Mouse (Mus musculus): ENCODE data around the gene Gnl1. TPM values are rescaled to one million over a fixed set of nuclear protein-coding genes. Genes with fewer than 3 reads are reported as not detected.
"Not testable (repeated sequence)": the region's sequence is repeated elsewhere in the genome, so short reads cannot be mapped to it uniquely, and the experiment has no call there.

Gnl1 gene
- polyA plus RNA-seq, 1 experiment from 2014 or later = 50.1 TPM

DNA sequence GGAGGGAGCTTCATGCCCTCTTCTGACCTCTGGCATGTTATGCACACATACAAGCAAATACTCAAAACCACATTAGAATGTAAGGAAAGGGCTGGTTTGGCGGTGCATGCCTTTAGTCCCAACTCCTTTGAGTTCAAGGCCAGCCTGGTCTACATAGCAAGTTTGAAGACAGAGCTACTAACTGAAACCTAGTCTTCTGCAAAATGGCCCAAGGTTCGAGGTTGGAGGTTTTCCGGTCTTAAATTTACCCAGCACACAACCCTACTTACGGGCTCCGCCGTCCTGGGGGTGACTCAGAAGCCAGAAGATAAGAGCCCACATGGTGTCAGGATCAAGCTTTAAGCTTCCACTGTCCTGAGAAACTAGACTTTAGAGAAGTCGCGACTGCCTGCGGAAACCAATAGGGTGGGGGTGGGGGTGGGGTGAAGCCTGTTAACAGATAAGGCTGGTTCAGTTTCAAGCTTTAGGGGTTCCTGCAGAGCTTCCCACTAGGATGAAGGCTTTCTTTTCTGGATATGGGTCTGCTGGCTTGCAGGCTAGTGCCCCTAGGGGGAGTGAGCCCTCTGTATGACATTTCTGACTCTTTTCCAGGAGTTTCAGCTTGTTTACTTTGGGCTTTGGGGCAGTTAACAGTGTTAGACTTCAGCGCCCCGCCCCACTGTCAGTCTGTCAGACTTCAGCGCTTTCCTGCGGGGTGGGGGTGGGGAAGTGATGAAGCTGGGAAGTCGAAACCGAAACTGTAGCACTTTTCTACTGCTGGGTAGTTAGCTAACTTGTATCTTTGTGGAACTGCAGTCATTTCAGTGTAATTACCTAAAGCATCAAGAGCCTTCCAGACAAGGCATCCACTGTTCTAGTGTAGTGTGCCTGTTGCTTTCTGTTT lies 40.8 kb downstream of the Gnl1 start, which contains the start of gene H2-T24:
Gene H2-T24, minus strand, starts transcription at position 370 of the 883 bp plus-strand sequence.
- H3K9ac ChIP-seq = no peak within 1 kb of the TSS
- 44% methylated on average over 15 of the region's 15 CpGs for WGBS
- H3K4me2 ChIP-seq = no peak within 1 kb of the TSS
- H3K36me3 ChIP-seq (ENCODE audit: poor library complexity, severe bottlenecking) = peaks cover 5% of the 10 kb centered on the region; the same call in 1 of the 2 replicates
- H3K4me1 ChIP-seq = peaks cover 5% of the 10 kb centered on the region; the same call in 1 of the 2 replicates
- ATAC-seq = no peak
- H3K9me3 ChIP-seq (replicated peaks) = no peaks in the 10 kb centered on the region
- no peaks in the 10 kb centered on the region for H3K27me3 ChIP-seq
- H3K27ac ChIP-seq = no peak within 1 kb of the TSS
- H3K4me3 ChIP-seq = no peak within 1 kb of the TSS

DNA sequence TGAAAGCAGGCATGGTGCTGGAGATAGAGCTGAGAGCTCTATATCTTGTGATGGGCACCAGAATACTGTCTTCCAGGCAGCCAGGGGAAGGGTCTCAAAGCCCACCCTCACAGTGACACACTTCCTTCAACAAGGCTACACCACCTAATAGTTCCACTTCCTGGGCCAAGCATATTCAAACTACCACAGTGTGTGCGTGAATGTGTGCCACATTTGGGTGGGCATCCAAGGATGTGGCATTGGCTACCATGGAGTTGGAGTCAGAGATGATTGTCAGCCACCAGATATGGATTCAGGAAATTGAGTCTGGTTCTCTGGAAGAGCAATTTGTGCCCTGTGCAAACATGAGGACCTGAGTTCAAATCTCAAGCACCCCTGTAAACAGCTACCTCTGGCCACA lies 41.7 kb downstream of the Gnl1 start:
- no peak for ATAC-seq
- H3K4me1 ChIP-seq = peaks cover 5% of the 10 kb centered on the region; the same call in 1 of the 2 replicates
- no peak overlapping the region for H3K4me3 ChIP-seq
- no peak overlapping the region for H3K9ac ChIP-seq
- no peak overlapping the region for H3K27ac ChIP-seq
- no peaks in the 10 kb centered on the region for H3K9me3 ChIP-seq (replicated peaks)
- no peaks in the 10 kb centered on the region for H3K27me3 ChIP-seq
- no peaks in the 10 kb centered on the region for H3K36me3 ChIP-seq (ENCODE audit: poor library complexity, severe bottlenecking)
- WGBS = 97% methylated on average over 1 of the region's 1 CpGs
- no peak overlapping the region for H3K4me2 ChIP-seq

GRCm38 (mm10) chr17:36022098-36022497 lies 42.4 kb downstream of the Gnl1 start:
- H3K36me3 ChIP-seq (ENCODE audit: poor library complexity, severe bottlenecking) = no peaks in the 10 kb centered on the region
- 94% methylated on average over 9 of the region's 9 CpGs for WGBS
- no peak overlapping the region for H3K9ac ChIP-seq
- no peaks in the 10 kb centered on the region for H3K27me3 ChIP-seq
- no peak for ATAC-seq
- peaks cover 5% of the 10 kb centered on the region; the same call in 1 of the 2 replicates for H3K4me1 ChIP-seq
- no peak overlapping the region for H3K27ac ChIP-seq
- no peaks in the 10 kb centered on the region for H3K9me3 ChIP-seq (replicated peaks)
- no peak overlapping the region for H3K4me3 ChIP-seq
- no peak overlapping the region for H3K4me2 ChIP-seq

DNA sequence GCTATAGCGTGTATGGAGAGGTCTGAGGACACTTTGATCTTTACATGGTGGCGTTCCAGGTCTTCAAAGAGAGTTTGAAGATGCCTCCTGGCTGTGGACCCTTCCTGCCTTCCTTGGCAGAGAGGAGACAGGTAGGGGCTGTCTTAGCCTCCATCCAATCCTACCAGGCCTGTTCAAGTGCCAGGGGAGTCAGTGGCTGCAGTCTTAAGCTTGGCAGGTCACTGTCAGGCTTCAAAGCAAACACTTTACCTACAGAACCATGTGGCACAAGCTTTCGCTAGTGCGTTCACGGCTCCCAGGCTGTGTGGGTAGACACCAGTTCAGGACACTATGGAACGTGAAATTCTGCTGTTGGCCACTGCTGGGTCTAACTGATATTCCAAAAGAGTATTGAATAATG lies 43.3 kb downstream of the Gnl1 start:
- WGBS = 95% methylated on average over 6 of the region's 6 CpGs
- Histone ChIP-seq H3K27ac (no peak overlapping the region), H3K9me3 (replicated peaks) (no peaks in the 10 kb centered on the region), H3K4me2 (no peak overlapping the region), H3K9ac (no peak overlapping the region), H3K27me3 (no peaks in the 10 kb centered on the region), H3K4me3 (no peak overlapping the region), H3K36me3 (ENCODE audit: poor library complexity, severe bottlenecking) (no peaks in the 10 kb centered on the region), H3K4me1 (peaks cover 5% of the 10 kb centered on the region; the same call in 1 of the 2 replicates)
- ATAC-seq = no peak

DNA sequence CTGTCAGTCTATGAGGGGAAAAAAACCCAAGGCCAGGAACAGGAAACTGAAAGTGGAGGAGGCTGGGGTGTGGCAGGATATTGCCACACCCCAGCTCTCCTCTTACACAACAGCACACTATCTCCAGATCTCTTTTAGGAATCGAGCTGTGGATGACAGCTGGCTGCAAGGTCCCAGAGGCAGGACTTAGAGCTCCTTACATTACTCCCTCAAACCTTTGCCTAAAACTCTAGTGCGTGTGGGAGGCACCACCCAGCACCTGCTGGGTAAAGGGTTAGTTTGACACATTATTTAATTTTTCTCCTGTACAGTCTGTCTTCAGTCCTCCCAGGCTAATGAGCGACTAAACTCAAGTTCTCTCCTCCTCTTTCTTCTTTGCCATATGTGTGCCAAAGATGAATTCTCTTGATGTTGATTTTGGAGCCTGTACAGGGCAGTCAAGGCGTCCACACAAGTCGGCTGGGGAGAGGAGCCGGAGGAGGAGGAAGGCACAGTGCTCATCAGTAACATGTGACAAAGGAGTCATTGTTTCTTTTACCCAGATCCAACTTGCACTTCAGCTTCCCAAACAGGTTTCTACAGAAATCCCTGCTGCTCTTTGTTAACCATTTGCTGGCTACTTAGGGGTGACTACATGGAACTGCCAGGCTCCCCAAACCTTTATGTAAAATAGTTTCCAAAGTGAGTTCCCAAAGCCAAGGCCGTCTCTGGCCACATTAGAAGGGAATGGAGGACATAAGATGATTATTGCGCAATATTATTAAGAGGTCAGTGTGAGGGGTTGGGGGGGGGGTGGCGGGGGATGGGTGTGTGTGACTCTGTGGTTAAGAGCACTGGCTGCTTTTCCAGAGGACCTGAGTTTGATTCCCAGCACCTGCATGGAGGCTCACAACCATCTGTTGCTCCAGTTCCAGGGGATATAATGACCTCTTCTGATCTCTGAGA lies 44.3 kb downstream of the Gnl1 start:
- Histone ChIP-seq H3K36me3 (ENCODE audit: poor library complexity, severe bottlenecking) (no peaks in the 10 kb centered on the region), H3K27me3 (no peaks in the 10 kb centered on the region), H3K9me3 (replicated peaks) (no peaks in the 10 kb centered on the region), H3K4me3 (no peak overlapping the region), H3K4me2 (no peak overlapping the region), H3K4me1 (peaks cover 5% of the 10 kb centered on the region; the same call in 1 of the 2 replicates), H3K27ac (no peak overlapping the region), H3K9ac (no peak overlapping the region)
- no peak for ATAC-seq
- 74% methylated on average over 9 of the region's 9 CpGs for WGBS

DNA sequence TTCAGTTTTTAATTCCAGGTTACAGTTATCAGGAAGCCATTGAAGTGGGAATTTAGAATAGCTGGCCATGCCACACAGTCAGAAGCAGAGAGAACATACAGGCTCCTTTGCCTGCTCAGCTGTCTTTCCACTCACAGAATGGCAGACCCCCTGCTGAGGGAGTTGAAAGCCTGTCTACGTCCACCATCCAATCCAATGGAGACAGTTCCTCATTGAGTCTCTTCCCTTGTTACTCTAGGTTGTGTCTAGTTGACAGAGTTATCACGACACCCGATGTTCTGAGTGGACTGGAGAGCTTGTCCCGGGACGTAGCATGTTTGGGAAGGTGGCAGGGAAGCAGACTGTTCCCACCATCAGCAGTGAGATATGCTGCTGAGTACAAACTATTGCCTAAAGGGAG lies 45.5 kb downstream of the Gnl1 start:
- WGBS = 54% methylated on average over 5 of the region's 5 CpGs

GRCm38 (mm10) chr17:36025901-36026300 lies 46.2 kb downstream of the Gnl1 start:
- no peaks in the 10 kb centered on the region for H3K27me3 ChIP-seq
- H3K4me1 ChIP-seq = peaks cover under 1% of the 10 kb centered on the region; the same call in 1 of the 2 replicates
- H3K4me2 ChIP-seq = no peak overlapping the region
- H3K9ac ChIP-seq = no peak overlapping the region
- WGBS = 95% methylated on average over 4 of the region's 4 CpGs
- no peaks in the 10 kb centered on the region for H3K36me3 ChIP-seq (ENCODE audit: poor library complexity, severe bottlenecking)
- H3K9me3 ChIP-seq (replicated peaks) = no peaks in the 10 kb centered on the region
- ATAC-seq = no peak
- H3K4me3 ChIP-seq = no peak overlapping the region
- no peak overlapping the region for H3K27ac ChIP-seq

More for the DNA sequence above, 45.5 kb downstream of the Gnl1 start:
- H3K27me3 ChIP-seq = no peaks in the 10 kb centered on the region
- ATAC-seq = no peak
- H3K36me3 ChIP-seq (ENCODE audit: poor library complexity, severe bottlenecking) = no peaks in the 10 kb centered on the region
- peaks cover 5% of the 10 kb centered on the region; the same call in 1 of the 2 replicates for H3K4me1 ChIP-seq
- H3K4me2 ChIP-seq = no peak overlapping the region
- H3K4me3 ChIP-seq = no peak overlapping the region
- H3K9me3 ChIP-seq (replicated peaks) = no peaks in the 10 kb centered on the region
- no peak overlapping the region for H3K9ac ChIP-seq
- no peak overlapping the region for H3K27ac ChIP-seq

DNA sequence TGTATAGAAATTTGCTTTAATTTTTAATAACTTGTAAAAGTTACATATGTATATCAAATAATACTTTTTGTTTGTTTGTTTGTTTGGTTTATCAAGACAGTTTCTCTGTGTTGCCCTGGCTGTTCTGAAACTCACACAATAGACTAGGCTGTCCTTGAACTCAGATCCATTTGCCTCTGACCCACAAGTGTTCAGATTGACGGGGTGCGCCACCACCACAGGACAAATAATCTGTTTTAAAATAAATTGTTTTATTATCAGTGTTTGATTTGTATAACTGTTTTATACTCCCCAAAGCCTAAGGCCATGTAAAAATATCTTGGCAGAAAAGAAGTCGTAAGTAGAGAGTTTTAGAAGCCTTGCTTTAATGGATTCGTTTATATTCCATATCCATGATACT lies 48.0 kb downstream of the Gnl1 start:
- Histone ChIP-seq H3K4me3 (no peak overlapping the region), H3K27ac (no peak overlapping the region), H3K4me1 (peaks cover 9% of the 10 kb centered on the region), H3K27me3 (no peaks in the 10 kb centered on the region), H3K9me3 (replicated peaks) (no peaks in the 10 kb centered on the region), H3K4me2 (no peak overlapping the region), H3K9ac (no peak overlapping the region), H3K36me3 (ENCODE audit: poor library complexity, severe bottlenecking) (no peaks in the 10 kb centered on the region)
- ATAC-seq = no peak
- 93% methylated on average over 4 of the region's 4 CpGs for WGBS

DNA sequence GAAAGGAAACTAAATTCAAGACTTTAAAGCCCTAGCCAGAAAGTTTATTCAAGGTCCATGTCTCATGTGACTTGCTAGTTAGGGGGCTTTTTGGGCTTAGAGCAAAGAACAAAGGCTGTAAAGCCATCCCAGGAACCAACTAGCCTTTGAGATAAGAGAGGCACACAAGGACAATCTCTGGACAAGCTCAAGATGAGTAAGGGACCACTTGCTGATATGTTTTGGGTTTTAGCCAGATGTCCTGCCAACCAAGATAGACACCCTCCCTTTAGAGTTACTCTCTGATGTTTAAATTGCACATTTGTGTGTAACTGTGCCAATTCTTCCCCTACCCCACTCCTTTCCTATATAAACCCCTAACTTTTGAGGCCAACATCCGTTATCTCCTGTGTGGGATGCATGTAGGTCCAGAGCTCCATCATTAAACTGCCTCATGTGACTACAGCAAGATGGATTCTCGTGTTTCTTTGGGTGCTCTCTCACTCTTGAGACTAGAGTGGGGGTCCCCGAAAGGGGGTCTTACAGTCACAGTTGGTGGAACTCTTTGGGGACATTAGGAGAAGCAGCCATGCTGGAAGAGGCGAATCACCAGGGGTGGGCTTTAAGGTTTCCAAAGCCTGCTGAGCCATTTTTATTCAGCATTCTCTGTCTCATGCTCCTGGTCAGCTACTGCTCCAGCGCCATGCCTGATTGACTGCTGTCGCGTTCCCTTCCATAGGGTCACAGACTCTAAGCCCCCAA lies 49.4 kb downstream of the Gnl1 start:
- Histone ChIP-seq H3K4me3 (no peak overlapping the region), H3K9me3 (replicated peaks) (no peaks in the 10 kb centered on the region), H3K4me1 (peaks cover 9% of the 10 kb centered on the region), H3K27ac (no peak overlapping the region), H3K9ac (no peak overlapping the region), H3K36me3 (ENCODE audit: poor library complexity, severe bottlenecking) (no peaks in the 10 kb centered on the region), H3K4me2 (no peak overlapping the region), H3K27me3 (no peaks in the 10 kb centered on the region)
- WGBS = 89% methylated on average over 7 of the region's 7 CpGs
- ATAC-seq = no peak

DNA sequence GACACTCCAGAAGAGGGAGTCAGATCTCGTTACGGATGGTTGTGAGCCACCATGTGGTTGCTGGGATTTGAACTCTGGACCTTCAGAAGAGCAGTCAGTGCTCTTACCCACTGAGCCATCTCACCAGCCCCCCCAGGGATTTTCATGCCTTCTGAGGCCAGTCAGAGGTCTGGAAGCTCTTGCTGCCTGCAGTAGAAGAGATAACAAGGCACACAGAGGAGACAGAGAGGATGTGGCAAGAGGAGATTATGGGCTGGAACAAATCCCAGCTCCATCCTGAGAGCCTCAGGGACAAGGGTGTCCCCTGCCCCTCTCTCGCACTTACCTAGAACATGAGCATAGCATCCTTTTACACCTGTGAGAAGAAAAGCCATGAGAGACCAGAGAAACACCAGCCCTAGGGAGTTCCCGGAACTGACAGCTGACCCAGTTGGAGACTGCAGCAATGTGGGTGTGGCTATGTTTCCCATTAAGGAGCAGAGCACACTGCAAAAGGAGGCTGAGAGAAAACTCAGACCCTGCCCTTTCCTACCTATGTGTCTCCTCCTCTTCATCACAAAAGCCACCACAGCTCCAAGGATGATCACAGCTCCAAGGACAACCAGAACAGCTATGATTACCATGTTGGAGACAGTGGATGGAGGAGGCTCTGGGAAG lies 50.5 kb downstream of the Gnl1 start:
- 93% methylated on average over 4 of the region's 4 CpGs for WGBS
- not testable (repeated sequence) for H3K9me3 ChIP-seq (replicated peaks); ATAC-seq

More for the DNA sequence above, 50.5 kb downstream of the Gnl1 start:
- H3K4me3 ChIP-seq; H3K36me3 ChIP-seq (ENCODE audit: poor library complexity, severe bottlenecking); H3K9ac ChIP-seq; H3K4me1 ChIP-seq; H3K4me2 ChIP-seq; H3K27ac ChIP-seq; H3K27me3 ChIP-seq: not testable (repeated sequence)
